Mouse (Mus musculus): ENCODE measurements around the gene Tcp11l2. TPM values are rescaled to one million over a fixed set of nuclear protein-coding genes. Genes with fewer than 3 reads are reported as not detected.

Tcp11l2 gene
- 2.8 and 5.8 TPM in 2 replicates for polyA plus RNA-seq (2016; fragmentation: Nextera tagmentation; extraction: Ambion mirVana)

DNA sequence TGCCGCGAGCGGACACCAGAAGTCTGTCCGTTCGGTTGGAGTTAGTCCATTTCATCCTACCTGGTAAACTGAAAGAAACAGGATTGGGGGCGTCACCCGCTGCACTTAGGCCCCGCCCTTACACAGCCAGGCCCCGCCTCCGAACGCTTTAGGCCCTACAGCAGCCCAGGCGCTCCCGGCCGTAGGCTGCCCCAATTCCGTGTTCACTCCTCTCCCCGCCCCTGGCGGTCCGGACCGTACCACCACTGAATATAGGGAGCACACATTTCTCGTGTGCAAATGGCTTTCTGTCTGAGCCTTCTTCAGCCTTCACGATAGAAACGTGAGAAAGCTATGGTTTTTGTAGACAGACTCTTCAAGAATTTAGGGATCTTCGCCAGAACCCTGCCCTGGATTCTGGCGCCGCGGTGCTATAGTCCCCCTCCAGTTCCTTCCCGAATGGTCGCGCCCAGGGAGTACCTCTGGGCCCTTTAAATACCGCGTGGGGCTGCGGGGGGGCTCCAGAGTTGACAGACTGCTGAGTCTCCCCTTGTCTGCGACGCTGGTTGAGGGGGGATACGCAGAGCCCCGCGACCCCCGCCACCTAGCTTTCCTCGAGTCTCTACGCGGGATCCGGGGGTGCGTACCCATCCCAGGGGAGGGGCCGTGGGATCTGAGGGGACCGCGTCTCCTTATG is at the start of gene Tcp11l2:
Tcp11l2 (plus strand) TSS at position 232 of the 676 bp plus-strand sequence.
- Histone ChIP-seq H3K4me1 (peaks cover 20% of the 10 kb centered on the region; the same call in 1 of the 2 replicates), H3K36me3 (no peaks in the 10 kb centered on the region), H3K27ac (replicated peaks) (peak within 1 kb of the TSS; percentile 94), H3K9me3 (replicated peaks) (no peaks in the 10 kb centered on the region), H3K27me3 (ENCODE audit: low read depth, poor library complexity, severe bottlenecking) (peaks cover 17% of the 10 kb centered on the region), H3K4me3 (peak within 1 kb of the TSS; percentile 87)
- WGBS: under 1% methylated on average over 46 of the region's 46 CpGs
- DNase-seq (ENCODE audit: low spot score): peak; percentile 89

DNA sequence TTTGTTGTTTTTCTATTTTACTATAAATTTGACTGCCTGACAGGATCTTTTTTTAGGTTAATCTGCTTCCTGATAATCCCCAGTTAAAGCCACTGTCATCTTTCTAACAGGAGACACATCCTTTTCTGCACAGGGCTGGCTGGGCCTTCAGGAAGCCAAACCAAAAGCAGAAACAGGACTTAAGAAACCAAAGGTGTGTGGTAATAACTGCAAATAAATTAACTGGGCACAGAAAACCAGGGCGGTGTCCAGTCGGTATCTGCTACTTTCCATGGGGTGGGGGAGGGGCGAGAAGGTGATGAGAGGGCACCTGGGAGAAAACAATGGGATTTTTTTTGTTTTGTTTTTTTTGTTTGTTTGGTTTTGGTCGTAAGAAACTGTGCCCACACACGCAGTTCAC is 49.4 kb upstream of the Tcp11l2 start:
- Histone ChIP-seq H3K27me3 (ENCODE audit: low read depth, poor library complexity, severe bottlenecking) (no peaks in the 10 kb centered on the region), H3K4me1 (peaks cover 39% of the 10 kb centered on the region), H3K4me3 (no peak overlapping the region), H3K9me3 (replicated peaks) (no peaks in the 10 kb centered on the region), H3K27ac (replicated peaks) (no peak overlapping the region), H3K36me3 (peaks cover 88% of the 10 kb centered on the region)
- no peak for DNase-seq (ENCODE audit: low spot score)
- WGBS: 82% methylated on average over 5 of the region's 5 CpGs

DNA sequence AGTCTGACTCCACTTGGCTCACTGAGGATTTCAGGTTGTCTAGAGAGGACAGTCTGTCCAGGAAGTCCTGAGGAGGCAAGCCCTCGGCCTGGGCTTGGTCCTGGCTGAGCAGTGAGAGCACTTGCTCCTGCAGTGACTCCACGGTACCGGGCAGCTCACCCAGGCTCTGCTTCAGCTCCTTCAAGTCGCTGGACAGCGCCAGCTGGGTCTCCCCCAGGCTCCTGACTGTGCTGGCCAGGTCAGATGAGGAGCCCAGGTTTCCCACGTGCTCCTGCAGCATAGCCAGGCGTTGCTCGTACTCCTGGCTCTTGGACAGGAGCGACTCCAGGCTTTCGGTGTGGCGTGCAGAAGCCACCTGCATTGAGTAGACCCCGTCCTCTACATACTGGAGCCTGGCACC is 48.8 kb upstream of the Tcp11l2 start:
- Histone ChIP-seq H3K9me3 (replicated peaks) (no peaks in the 10 kb centered on the region), H3K4me1 (peaks cover 45% of the 10 kb centered on the region), H3K36me3 (peaks cover 87% of the 10 kb centered on the region), H3K4me3 (no peak overlapping the region), H3K27me3 (ENCODE audit: low read depth, poor library complexity, severe bottlenecking) (no peaks in the 10 kb centered on the region), H3K27ac (replicated peaks) (no peak overlapping the region)
- no peak for DNase-seq (ENCODE audit: low spot score)
- 83% methylated on average over 12 of the region's 12 CpGs for WGBS

DNA sequence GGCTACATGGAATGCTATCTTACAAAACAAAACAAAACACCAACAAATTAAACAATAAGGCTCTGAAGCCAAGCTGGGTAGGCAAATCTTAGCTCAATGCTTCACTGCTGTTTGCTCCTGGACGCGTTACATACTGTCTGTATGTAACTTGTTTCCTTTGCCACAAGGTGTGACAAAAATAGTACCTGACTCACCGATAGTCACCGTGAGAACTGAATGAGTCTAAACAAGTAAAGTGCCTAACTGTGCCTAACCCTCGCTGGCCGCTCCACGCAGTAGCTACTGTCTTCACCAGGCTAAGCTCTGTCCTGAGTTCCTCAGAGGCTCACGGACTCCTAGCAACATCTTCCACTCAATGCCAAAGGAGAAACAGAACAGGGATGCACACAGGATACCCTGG is 46.0 kb upstream of the Tcp11l2 start:
- Histone ChIP-seq H3K36me3 (peaks cover 66% of the 10 kb centered on the region), H3K9me3 (replicated peaks) (no peaks in the 10 kb centered on the region), H3K4me1 (peaks cover 70% of the 10 kb centered on the region), H3K4me3 (peak overlapping the region; percentile 25; the same call in 1 of the 2 replicates), H3K27me3 (ENCODE audit: low read depth, poor library complexity, severe bottlenecking) (no peaks in the 10 kb centered on the region), H3K27ac (replicated peaks) (peak overlapping the region; percentile 34; the same call in 1 of the 2 replicates)
- DNase-seq (ENCODE audit: low spot score): no peak
- WGBS: 94% methylated on average over 8 of the region's 8 CpGs

DNA sequence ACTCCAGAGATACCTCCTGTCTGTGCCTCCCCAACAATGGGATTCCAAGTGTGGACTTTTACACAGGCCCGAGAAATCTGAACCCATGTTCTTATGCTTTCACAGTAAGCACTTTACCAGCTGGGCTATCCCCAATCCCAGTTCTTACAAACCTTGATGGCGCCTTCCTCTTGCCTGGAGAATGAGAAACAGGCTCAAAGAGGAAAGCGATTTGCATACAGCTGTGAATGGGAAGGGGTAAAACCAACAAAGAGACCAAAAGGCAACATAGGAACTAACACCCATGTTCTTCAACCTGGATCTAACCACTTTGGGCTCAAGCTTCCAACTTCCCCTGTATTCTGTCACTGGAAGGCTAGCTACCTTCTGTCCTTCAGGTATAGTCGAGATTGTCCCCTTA is 44.9 kb upstream of the Tcp11l2 start:
- H3K4me1 ChIP-seq: peaks cover 73% of the 10 kb centered on the region
- H3K27me3 ChIP-seq (ENCODE audit: low read depth, poor library complexity, severe bottlenecking): no peaks in the 10 kb centered on the region
- 84% methylated on average over 4 of the region's 4 CpGs for WGBS
- H3K27ac ChIP-seq (replicated peaks): peak overlapping the region; percentile 99
- no peak for DNase-seq (ENCODE audit: low spot score)
- H3K4me3 ChIP-seq: peak overlapping the region; percentile 96
- no peaks in the 10 kb centered on the region for H3K9me3 ChIP-seq (replicated peaks)
- peaks cover 54% of the 10 kb centered on the region for H3K36me3 ChIP-seq

DNA sequence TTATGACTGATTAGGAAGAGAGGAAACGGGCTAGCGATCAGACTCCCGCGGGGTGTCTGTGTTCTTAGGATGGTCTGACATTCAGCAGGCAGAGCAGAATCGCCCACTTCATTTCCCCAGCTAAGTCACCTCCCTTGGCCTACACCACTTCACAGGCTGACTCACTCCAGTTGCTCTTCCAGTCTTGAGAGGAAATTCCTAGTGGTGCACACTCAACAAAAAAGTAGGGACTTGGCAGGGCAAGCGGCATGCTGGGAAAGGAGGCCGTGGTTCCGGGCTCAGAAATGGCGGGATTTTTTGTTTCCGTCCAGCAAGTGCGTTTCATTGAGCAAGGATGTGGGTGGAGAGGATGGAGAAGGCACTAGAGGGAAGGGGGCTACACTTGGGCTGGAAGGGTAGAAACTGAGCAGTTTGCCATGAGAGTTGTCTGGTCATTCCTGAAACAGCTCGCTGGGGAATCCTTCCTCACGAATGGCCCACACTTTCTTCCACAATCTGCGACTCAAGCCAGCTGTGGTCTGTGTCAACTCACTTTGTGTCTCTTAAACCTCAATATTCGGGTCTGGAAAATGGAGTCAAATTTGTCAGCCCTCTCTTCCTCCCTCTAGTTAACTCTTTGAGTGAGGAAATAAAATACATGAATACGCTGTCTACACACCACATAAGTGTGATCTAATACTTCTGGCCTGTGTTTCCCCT is 44.1 kb upstream of the Tcp11l2 start:
- peaks cover 46% of the 10 kb centered on the region for H3K36me3 ChIP-seq
- H3K27me3 ChIP-seq (ENCODE audit: low read depth, poor library complexity, severe bottlenecking): no peaks in the 10 kb centered on the region
- WGBS: 83% methylated on average over 16 of the region's 16 CpGs
- DNase-seq (ENCODE audit: low spot score): no peak
- H3K9me3 ChIP-seq (replicated peaks): no peaks in the 10 kb centered on the region
- H3K4me1 ChIP-seq: peaks cover 66% of the 10 kb centered on the region
- H3K4me3 ChIP-seq: peak overlapping the region; percentile 96
- H3K27ac ChIP-seq (replicated peaks): peak overlapping the region; percentile 99

DNA sequence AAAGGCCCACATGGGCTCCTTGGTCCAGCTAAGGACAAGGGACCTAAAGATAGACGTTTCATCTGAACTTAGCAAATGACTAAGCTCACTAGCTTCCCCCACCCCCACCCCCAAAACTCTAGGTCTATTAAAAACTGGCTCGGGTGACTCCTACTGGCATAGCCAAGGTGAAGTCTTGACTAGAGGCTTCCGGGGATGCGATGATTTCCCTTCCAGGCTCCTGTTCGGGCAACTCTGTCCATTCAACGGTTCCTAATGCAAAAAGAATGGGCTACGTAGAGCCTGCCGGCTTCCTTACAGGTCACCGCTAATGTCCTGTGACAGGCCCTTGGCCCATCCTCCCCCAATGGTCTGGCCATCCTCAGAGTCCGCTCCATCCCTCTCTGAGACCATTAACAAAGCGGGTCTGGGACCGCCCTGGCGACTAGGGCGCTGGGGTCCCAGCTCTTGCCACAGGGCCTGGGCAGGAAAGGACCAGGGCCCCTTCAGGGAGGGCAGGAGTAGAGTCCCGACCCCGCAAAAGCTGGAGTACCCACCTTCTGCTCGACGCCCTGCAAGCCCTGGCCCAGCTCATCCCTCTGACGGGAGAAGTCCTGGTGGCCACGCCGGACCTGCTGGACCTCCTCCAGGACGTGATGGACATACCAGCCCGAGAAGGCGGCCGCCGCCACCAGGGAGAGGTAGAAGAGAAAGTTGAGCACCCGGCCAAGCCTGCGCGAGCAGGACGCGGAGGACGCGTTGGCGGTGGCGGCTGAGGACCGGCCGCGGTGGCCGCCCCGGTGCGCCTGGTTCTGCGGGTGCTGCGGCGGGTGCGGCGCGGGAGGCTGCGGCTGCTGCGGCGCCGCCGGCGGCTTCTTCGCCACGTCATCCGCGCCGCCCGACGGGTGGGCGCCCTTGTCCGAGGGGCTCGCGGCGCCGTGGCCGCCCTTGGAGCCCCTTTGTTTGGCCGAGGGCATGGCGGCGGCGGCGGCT is 43.2 kb upstream of the Tcp11l2 start:
- peaks cover 58% of the 10 kb centered on the region for H3K4me1 ChIP-seq
- under 1% methylated on average over 64 of the region's 72 CpGs for WGBS

DNA sequence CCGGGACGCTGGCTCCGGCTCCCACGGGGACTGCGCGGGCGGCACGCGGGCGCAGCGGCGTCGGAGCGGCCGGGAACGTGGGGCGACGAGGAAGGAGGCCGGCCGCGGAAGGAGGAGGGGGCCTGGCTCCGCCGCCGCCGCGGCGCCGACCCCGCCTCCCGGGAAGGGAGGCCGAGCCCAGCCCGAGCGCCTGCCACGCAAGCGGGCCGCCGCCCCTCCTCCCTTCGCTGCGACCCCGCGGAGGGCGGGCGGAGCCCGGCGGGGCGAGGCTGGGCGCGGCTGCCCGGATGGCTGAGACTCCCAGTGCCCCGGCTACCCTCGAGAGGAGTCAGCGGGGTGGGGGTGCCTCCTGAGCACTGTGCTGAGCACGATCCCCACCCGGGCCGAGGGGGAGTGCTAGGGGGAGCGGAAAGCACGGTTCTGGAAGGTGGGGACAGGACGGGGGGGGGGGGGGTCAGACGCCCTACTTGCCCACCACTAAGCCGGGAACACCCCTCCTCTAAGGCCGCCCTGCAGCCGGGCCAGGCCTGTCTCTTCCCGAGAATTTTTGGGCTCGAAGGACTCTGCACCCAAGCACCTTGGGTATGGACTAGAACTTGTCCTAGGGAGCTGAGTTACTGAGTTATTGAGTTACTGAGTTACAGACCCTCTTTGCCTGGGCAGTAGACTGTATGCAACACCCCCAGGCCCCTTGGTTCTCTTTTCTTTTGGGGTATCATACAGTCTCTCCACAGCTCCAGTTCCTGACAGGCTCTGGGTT is 42.3 kb upstream of the Tcp11l2 start, which contains the start of gene Ckap4:
Ckap4 (minus strand) TSS at position 151 of the 760 bp plus-strand sequence.
- Histone ChIP-seq H3K4me1 (peaks cover 57% of the 10 kb centered on the region), H3K9me3 (replicated peaks) (no peaks in the 10 kb centered on the region), H3K27me3 (ENCODE audit: low read depth, poor library complexity, severe bottlenecking) (no peaks in the 10 kb centered on the region), H3K36me3 (peaks cover 29% of the 10 kb centered on the region), H3K27ac (replicated peaks) (peak within 1 kb of the TSS; percentile 99), H3K4me3 (peak within 1 kb of the TSS; percentile 96)
- WGBS: under 1% methylated on average over 57 of the region's 64 CpGs
- peak; percentile 80 for DNase-seq (ENCODE audit: low spot score)

More for the DNA sequence above, 43.2 kb upstream of the Tcp11l2 start:
- no peaks in the 10 kb centered on the region for H3K9me3 ChIP-seq (replicated peaks)
- peak overlapping the region; percentile 99 for H3K27ac ChIP-seq (replicated peaks)
- H3K27me3 ChIP-seq (ENCODE audit: low read depth, poor library complexity, severe bottlenecking): no peaks in the 10 kb centered on the region
- H3K4me3 ChIP-seq: peak overlapping the region; percentile 96
- DNase-seq (ENCODE audit: low spot score): peak; percentile 77
- H3K36me3 ChIP-seq: peaks cover 38% of the 10 kb centered on the region

DNA sequence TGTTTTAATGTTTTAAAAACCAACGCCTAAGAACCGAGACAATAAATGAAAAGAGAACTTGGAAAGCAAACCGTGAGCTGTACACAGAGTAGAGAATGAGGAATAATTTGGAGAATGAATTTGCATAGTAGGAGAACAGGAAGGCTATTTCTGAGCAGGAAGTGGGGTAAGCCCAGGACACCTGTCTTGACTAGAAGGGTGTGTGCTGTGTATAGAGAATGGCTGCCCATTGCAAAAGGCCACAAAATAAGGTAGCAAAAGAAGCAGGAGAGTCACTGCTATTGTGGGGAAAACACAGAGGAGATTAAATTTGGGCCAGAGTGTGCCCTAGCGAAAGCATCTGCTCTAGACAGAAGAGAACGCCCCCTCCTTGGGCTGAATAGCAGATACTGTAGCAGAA is 41.0 kb upstream of the Tcp11l2 start:
- 85% methylated on average over 5 of the region's 5 CpGs for WGBS
- H3K9me3 ChIP-seq (replicated peaks): no peaks in the 10 kb centered on the region
- no peak for DNase-seq (ENCODE audit: low spot score)
- peaks cover 53% of the 10 kb centered on the region for H3K4me1 ChIP-seq
- peaks cover 16% of the 10 kb centered on the region for H3K36me3 ChIP-seq
- no peaks in the 10 kb centered on the region for H3K27me3 ChIP-seq (ENCODE audit: low read depth, poor library complexity, severe bottlenecking)
- no peak overlapping the region for H3K27ac ChIP-seq (replicated peaks)
- no peak overlapping the region for H3K4me3 ChIP-seq

DNA sequence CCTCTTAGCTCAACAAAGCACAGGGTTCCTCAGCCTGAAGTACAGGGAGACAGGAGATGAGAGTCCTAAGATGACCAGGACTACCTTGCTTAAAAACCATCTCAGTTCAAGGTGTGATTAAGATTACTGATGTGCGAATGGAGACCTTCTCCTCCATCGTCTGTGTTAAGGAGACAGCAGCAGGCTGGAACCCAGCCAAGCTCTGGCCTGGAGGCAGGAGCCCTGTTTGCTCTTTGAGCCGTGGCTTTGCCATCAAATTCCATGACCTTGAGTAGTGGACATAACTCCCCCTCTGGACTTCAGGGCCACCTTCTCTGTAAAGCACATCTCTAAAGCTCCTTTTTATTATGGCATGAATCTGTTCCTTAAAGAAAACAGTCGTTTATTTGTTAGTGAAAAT is 40.6 kb upstream of the Tcp11l2 start:
- WGBS: 78% methylated on average over 4 of the region's 4 CpGs
- Histone ChIP-seq H3K27ac (replicated peaks) (no peak overlapping the region), H3K9me3 (replicated peaks) (no peaks in the 10 kb centered on the region), H3K4me1 (peaks cover 49% of the 10 kb centered on the region), H3K36me3 (peaks cover 12% of the 10 kb centered on the region), H3K27me3 (ENCODE audit: low read depth, poor library complexity, severe bottlenecking) (no peaks in the 10 kb centered on the region), H3K4me3 (no peak overlapping the region)
- no peak for DNase-seq (ENCODE audit: low spot score)

DNA sequence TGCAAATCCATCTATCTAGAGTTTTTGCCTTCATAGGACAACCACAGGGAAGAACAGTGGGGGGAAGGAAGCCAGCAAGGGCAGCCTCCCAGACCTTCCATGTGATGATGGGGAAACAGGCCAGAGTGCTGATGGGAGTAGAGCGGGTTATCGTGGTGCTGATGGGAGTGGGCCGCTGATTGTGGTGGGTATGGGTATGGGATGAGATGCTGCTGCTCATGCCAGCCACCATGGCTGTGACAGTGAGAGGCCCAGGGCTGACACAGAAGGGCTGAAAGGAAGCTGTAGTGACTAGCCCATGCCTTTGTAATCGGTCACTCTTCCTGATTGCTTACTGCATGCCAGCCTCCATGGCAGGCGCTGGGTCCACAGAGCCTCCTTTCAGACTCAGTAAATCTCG is 36.8 kb upstream of the Tcp11l2 start:
- 93% methylated on average over 6 of the region's 6 CpGs for WGBS
- Histone ChIP-seq H3K4me3 (no peak overlapping the region), H3K27ac (replicated peaks) (no peak overlapping the region), H3K36me3 (no peaks in the 10 kb centered on the region), H3K27me3 (ENCODE audit: low read depth, poor library complexity, severe bottlenecking) (no peaks in the 10 kb centered on the region), H3K4me1 (peaks cover 13% of the 10 kb centered on the region), H3K9me3 (replicated peaks) (no peaks in the 10 kb centered on the region)
- no peak for DNase-seq (ENCODE audit: low spot score)

Measured in midbrain, embryonic 10.5 days (tissue).